Mouse (Mus musculus) heart, embryonic 13.5 days (tissue): ENCODE measurements at regions not wholly inside any gene's neighbourhood (a gene's known extent, or its start where the extent isn't known, plus 50 kb on each side); places are given as distances from the start of the nearest gene placed in this dataset.

Source experiments
- ATAC-seq: fragments of 200-750 bp; cut with Nextera tagmentation; 2 replicates; pipeline ENCODE4 v1.8.0; 2017; ENCODE audit warnings: moderate TSS enrichment; ENCODE audit not compliant: insufficient number of reproducible peaks, low FRiP score, low TSS enrichment; ENCODE audit errors: extremely low read depth
- H3K27ac ChIP-seq: fragments of 300-500 bp; sonication (generic); replicated peaks from 2 replicates; pipeline ENCODE4 v1.5.1; 2015; ENCODE audit warnings: moderate library complexity, mild to moderate bottlenecking, inconsistent platforms
- H3K27me3 ChIP-seq: fragments of 300-500 bp; sonication (generic); replicated peaks from 2 replicates; pipeline ENCODE4 v1.6.1; 2015; ENCODE audit warnings: mild to moderate bottlenecking, inconsistent platforms
- H3K36me3 ChIP-seq: fragments of 300-500 bp; sonication (generic); 2 replicates; pipeline ENCODE4 v1.6.1; 2015; ENCODE audit warnings: mild to moderate bottlenecking, inconsistent platforms
- H3K4me1 ChIP-seq: fragments of 300-500 bp; sonication (generic); 2 replicates; pipeline ENCODE4 v1.6.1; 2015; ENCODE audit warnings: inconsistent platforms
- H3K4me2 ChIP-seq: fragments of 300-500 bp; sonication (generic); 2 replicates; pipeline ENCODE4 v1.6.1; 2015; ENCODE audit warnings: inconsistent platforms, mild to moderate bottlenecking, moderate library complexity
- H3K4me3 ChIP-seq: fragments of 300-500 bp; sonication (generic); 2 replicates; pipeline ENCODE4 v1.5.1; 2015; ENCODE audit warnings: moderate library complexity, mild to moderate bottlenecking, inconsistent platforms
- H3K9ac ChIP-seq: fragments of 300-500 bp; sonication (generic); 2 replicates; pipeline ENCODE4 v1.6.1; 2015; ENCODE audit warnings: inconsistent platforms, mild to moderate bottlenecking, moderate library complexity
- H3K9me3 ChIP-seq: fragments of 300-500 bp; sonication (generic); 2 replicates; pipeline ENCODE4 v1.6.1; 2016; ENCODE audit warnings: inconsistent platforms
- WGBS: fragments of 180-500 bp; shearing (Covaris S2); methylation state at CpG from one replicate; pipeline ENCODE4 v1.1.7; 2015; ENCODE audit warnings: mixed read lengths; 5-methylcytosine and 5-hydroxymethylcytosine counted together

GRCm38 (mm10) chr15:86737945-86738344, 523.7 kb downstream of the Tbc1d22a start:
- Histone ChIP-seq H3K27me3 (no peaks in the 10 kb centered on the region), H3K4me2 (no peak overlapping the region), H3K9me3 (no peaks in the 10 kb centered on the region), H3K27ac (no peak overlapping the region), H3K4me1 (no peaks in the 10 kb centered on the region), H3K4me3 (no peak overlapping the region), H3K9ac (no peak overlapping the region), H3K36me3 (no peaks in the 10 kb centered on the region)
- ATAC-seq, result no peak

- no peak overlapping the region for H3K4me2 ChIP-seq
- ATAC-seq, result no peak
- H3K9me3 ChIP-seq, result no peaks in the 10 kb centered on the region
- H3K36me3 ChIP-seq, result no peaks in the 10 kb centered on the region
- no peak overlapping the region for H3K27ac ChIP-seq
- no peaks in the 10 kb centered on the region for H3K27me3 ChIP-seq
- no peaks in the 10 kb centered on the region for H3K4me1 ChIP-seq
- no peak overlapping the region for H3K4me3 ChIP-seq
- no peak overlapping the region for H3K9ac ChIP-seq
- WGBS, result 51% methylated on average over 5 of the region's 5 CpGs
Observed at GRCm38 (mm10) chr15:86738356-86738755, 524.1 kb downstream of the Tbc1d22a start.

- Histone ChIP-seq H3K4me2 (no peak overlapping the region), H3K9ac (no peak overlapping the region), H3K4me1 (no peaks in the 10 kb centered on the region), H3K27ac (no peak overlapping the region), H3K9me3 (no peaks in the 10 kb centered on the region), H3K27me3 (no peaks in the 10 kb centered on the region), H3K4me3 (no peak overlapping the region), H3K36me3 (no peaks in the 10 kb centered on the region)
- no peak for ATAC-seq
- WGBS, result 72% methylated on average over 5 of the region's 5 CpGs
Observed at GRCm38 (mm10) chr15:86738776-86739175, 524.5 kb downstream of the Tbc1d22a start.

- no peak overlapping the region for H3K27ac ChIP-seq
- H3K9me3 ChIP-seq, result no peaks in the 10 kb centered on the region
- H3K36me3 ChIP-seq, result no peaks in the 10 kb centered on the region
- no peak for ATAC-seq
- peaks cover 21% of the 10 kb centered on the region for H3K27me3 ChIP-seq
- H3K4me1 ChIP-seq, result 0 out of 2 replicates have a peak, but pooled peaks cover 3% of the 10 kb centered on the region
- no peak overlapping the region for H3K4me3 ChIP-seq
- no peak overlapping the region for H3K4me2 ChIP-seq
- no peak overlapping the region for H3K9ac ChIP-seq
- WGBS, result 33% methylated on average over 10 of the region's 10 CpGs
Observed at GRCm38 (mm10) chr15:86751436-86752136, 537.3 kb downstream of the Tbc1d22a start.

GRCm38 (mm10) chr15:86763581-86764375, 549.5 kb downstream of the Tbc1d22a start:
- ATAC-seq, result no peak
- Histone ChIP-seq H3K4me3 (no peak overlapping the region), H3K4me1 (no peaks in the 10 kb centered on the region)

GRCm38 (mm10) chr15:86767623-86768022, 553.4 kb downstream of the Tbc1d22a start:
- Histone ChIP-seq H3K9me3 (peaks cover 6% of the 10 kb centered on the region), H3K4me1 (no peaks in the 10 kb centered on the region), H3K4me2 (no peak overlapping the region), H3K4me3 (no peak overlapping the region), H3K9ac (no peak overlapping the region), H3K27ac (no peak overlapping the region), H3K27me3 (peaks cover 4% of the 10 kb centered on the region; the same call in 1 of the 2 replicates), H3K36me3 (no peaks in the 10 kb centered on the region)
- WGBS, result 83% methylated on average over 2 of the region's 2 CpGs
- no peak for ATAC-seq

More at GRCm38 (mm10) chr15:86763581-86764375, 549.5 kb downstream of the Tbc1d22a start:
- peaks cover 4% of the 10 kb centered on the region; the same call in 1 of the 2 replicates for H3K27me3 ChIP-seq
- no peak overlapping the region for H3K9ac ChIP-seq
- 80% methylated on average over 10 of the region's 10 CpGs for WGBS
- peaks cover 6% of the 10 kb centered on the region for H3K9me3 ChIP-seq
- no peak overlapping the region for H3K4me2 ChIP-seq
- H3K36me3 ChIP-seq, result no peaks in the 10 kb centered on the region
- no peak overlapping the region for H3K27ac ChIP-seq

GRCm38 (mm10) chr15:86773041-86773440, 558.8 kb downstream of the Tbc1d22a start:
- Histone ChIP-seq H3K9me3 (no peaks in the 10 kb centered on the region), H3K4me3 (no peak overlapping the region), H3K4me2 (no peak overlapping the region), H3K4me1 (no peaks in the 10 kb centered on the region), H3K27ac (no peak overlapping the region), H3K9ac (no peak overlapping the region), H3K27me3 (peaks cover 12% of the 10 kb centered on the region; the same call in 1 of the 2 replicates), H3K36me3 (no peaks in the 10 kb centered on the region)
- ATAC-seq, result no peak
- WGBS, result 57% methylated on average over 7 of the region's 7 CpGs

GRCm38 (mm10) chr15:86777998-86778397, 563.7 kb downstream of the Tbc1d22a start:
- H3K27ac ChIP-seq, result no peak overlapping the region
- 0 out of 2 replicates have a peak, but pooled peaks cover 8% of the 10 kb centered on the region for H3K27me3 ChIP-seq
- no peak overlapping the region for H3K9ac ChIP-seq
- H3K4me1 ChIP-seq, result no peaks in the 10 kb centered on the region
- H3K4me3 ChIP-seq, result no peak overlapping the region
- ATAC-seq, result no peak
- H3K4me2 ChIP-seq, result no peak overlapping the region
- H3K9me3 ChIP-seq, result no peaks in the 10 kb centered on the region
- H3K36me3 ChIP-seq, result no peaks in the 10 kb centered on the region
- WGBS, result 66% methylated on average over 11 of the region's 11 CpGs

- H3K4me3 ChIP-seq, result no peak overlapping the region
- 84% methylated on average over 11 of the region's 11 CpGs for WGBS
- ATAC-seq, result no peak
- no peaks in the 10 kb centered on the region for H3K9me3 ChIP-seq
- no peak overlapping the region for H3K9ac ChIP-seq
- no peak overlapping the region for H3K4me2 ChIP-seq
- H3K4me1 ChIP-seq, result no peaks in the 10 kb centered on the region
- 0 out of 2 replicates have a peak, but pooled peaks cover 2% of the 10 kb centered on the region for H3K27me3 ChIP-seq
- H3K36me3 ChIP-seq, result no peaks in the 10 kb centered on the region
- no peak overlapping the region for H3K27ac ChIP-seq
Observed at GRCm38 (mm10) chr15:86781160-86781559, 566.9 kb downstream of the Tbc1d22a start.

GRCm38 (mm10) chr15:86794716-86795115, 580.5 kb downstream of the Tbc1d22a start:
- Histone ChIP-seq H3K4me2 (no peak overlapping the region), H3K27ac (no peak overlapping the region), H3K27me3 (no peaks in the 10 kb centered on the region), H3K9ac (no peak overlapping the region), H3K36me3 (no peaks in the 10 kb centered on the region), H3K4me1 (no peaks in the 10 kb centered on the region), H3K4me3 (no peak overlapping the region), H3K9me3 (no peaks in the 10 kb centered on the region)
- WGBS, result 64% methylated on average over 3 of the region's 3 CpGs
- no peak for ATAC-seq

GRCm38 (mm10) chr15:86798474-86799178, 584.4 kb downstream of the Tbc1d22a start:
- Histone ChIP-seq H3K9ac (no peak overlapping the region), H3K27me3 (no peaks in the 10 kb centered on the region), H3K27ac (no peak overlapping the region), H3K4me3 (no peak overlapping the region), H3K4me1 (no peaks in the 10 kb centered on the region), H3K4me2 (no peak overlapping the region), H3K9me3 (no peaks in the 10 kb centered on the region), H3K36me3 (no peaks in the 10 kb centered on the region)
- no peak for ATAC-seq
- whole genome bisulfite sequencing, result 82% methylated on average over 9 of the region's 9 CpGs
